Mouse (Mus musculus) urinary bladder, postnatal 0 days (tissue): ENCODE data around the gene Mlh3. TPM values are rescaled to one million over a fixed set of nuclear protein-coding genes. Genes with fewer than 3 reads are reported as not detected.

Experiments
- microRNA-seq: library from miRNA; unstranded; fragments of <30 nt; microRNA quantifications from one replicate; pipeline ENCODE4, GENCODE M21; 2016
- polyA plus RNA-seq: library from polyadenylated mRNA; unstranded; fragments of >200 nt; fragmentation: Nextera tagmentation; extraction: Ambion mirVana; gene quantifications from 2 replicates; pipeline ENCODE4 v1.2.1, GENCODE M21; 2015

Mlh3 gene
- polyA plus RNA-seq = 4.0 and 4.8 TPM in 2 replicates

GRCm38 (mm10) chr12:85270319-85270718 lies at the start of gene Mlh3:
Gene Mlh3, minus strand, starts transcription at chr12:85270599.

GRCm38 (mm10) chr12:85288486-85289156 lies 18.2 kb upstream of the Mlh3 start, which contains the start of gene Zc2hc1c:
Gene Zc2hc1c, plus strand, starts transcription at chr12:85288591.

GRCm38 (mm10) chr12:85287809-85288485 lies 17.5 kb upstream of the Mlh3 start, which contains the start of gene Acyp1:
Gene Acyp1, minus strand, starts transcription at chr12:85288438.

GRCm38 (mm10) chr12:85219236-85219904 lies 51.0 kb downstream of the Mlh3 start, which contains the start of gene Eif2b2:
Gene Eif2b2, plus strand, starts transcription at chr12:85219481.

Small RNA genes lying within 50 kb of the gene (microRNA-seq; reads per million reads assigned to microRNA genes)
- not detected for gene Mir6938

Other genes with a start within 250 kb of the Mlh3 start
- 2.4 and 3.4 TPM in 2 replicates for gene Prox2, start 159.8 kb downstream of the Mlh3 start, polyA plus RNA-seq
- 92.6 and 93.3 TPM in 2 replicates for gene Dlst, start 159.8 kb downstream of the Mlh3 start, polyA plus RNA-seq
- 0.31 and 0.35 TPM in 2 replicates for gene Rps6kl1, start 119.3 kb downstream of the Mlh3 start, polyA plus RNA-seq
- 6.5 and 6.8 TPM in 2 replicates for gene Pgf, start 92.8 kb downstream of the Mlh3 start, polyA plus RNA-seq
- gene Eif2b2, start 51.1 kb downstream of the Mlh3 start, polyA plus RNA-seq = 48.3 and 54.9 TPM in 2 replicates
- 47.3 and 47.6 TPM in 2 replicates for gene Acyp1, start 17.8 kb upstream of the Mlh3 start, polyA plus RNA-seq
- 1.3 and 1.4 TPM in 2 replicates for gene Zc2hc1c, start 18.0 kb upstream of the Mlh3 start, polyA plus RNA-seq
- 14.5 and 15.1 TPM in 2 replicates for gene Nek9, start 68.8 kb upstream of the Mlh3 start, polyA plus RNA-seq
- gene Tmed10, start 104.2 kb upstream of the Mlh3 start, polyA plus RNA-seq = 264 and 282 TPM in 2 replicates
- 21.9 and 33.2 TPM in 2 replicates for gene Fos, start 203.3 kb upstream of the Mlh3 start, polyA plus RNA-seq